Mouse (Mus musculus): Measurements from ENCODE around the gene Trappc12.

Trappc12 gene

GRCm38 (mm10) chr12:28732631-28733030 lies 17.6 kb downstream of the Trappc12 start:
- no peak for DNase-seq

- DNase-seq: no peak
These were observed 23.2 kb downstream of the Trappc12 start for GRCm38 (mm10) chr12:28727061-28727460.

GRCm38 (mm10) chr12:28726204-28726603 lies 24.1 kb downstream of the Trappc12 start:
- no peak for DNase-seq

- DNase-seq: no peak
These were observed 25.9 kb downstream of the Trappc12 start for GRCm38 (mm10) chr12:28724366-28724765.

- peak; percentile 59 for DNase-seq
These were observed 32.2 kb downstream of the Trappc12 start for GRCm38 (mm10) chr12:28718106-28718505.

- DNase-seq: no peak
These were observed 33.2 kb downstream of the Trappc12 start for GRCm38 (mm10) chr12:28717066-28717465.

GRCm38 (mm10) chr12:28714822-28715632 lies 35.2 kb downstream of the Trappc12 start:
- DNase-seq: no peak

GRCm38 (mm10) chr12:28710566-28711185 lies 39.6 kb downstream of the Trappc12 start:
- DNase-seq: no peak

- no peak for DNase-seq
These were observed 42.1 kb downstream of the Trappc12 start for GRCm38 (mm10) chr12:28708154-28708553.

GRCm38 (mm10) chr12:28705204-28705603 lies 45.1 kb downstream of the Trappc12 start:
- no peak for DNase-seq

- no peak for DNase-seq
These were observed 45.9 kb downstream of the Trappc12 start for GRCm38 (mm10) chr12:28704381-28704780.

GRCm38 (mm10) chr12:28701302-28701701 lies 49.0 kb downstream of the Trappc12 start:
- DNase-seq: no peak

- peak; percentile 70 for DNase-seq
These were observed 49.7 kb downstream of the Trappc12 start for GRCm38 (mm10) chr12:28700561-28701025.

- DNase-seq: no peak
These were observed 50.2 kb downstream of the Trappc12 start for GRCm38 (mm10) chr12:28700101-28700511.

GRCm38 (mm10) chr12:28699656-28700055 lies 50.6 kb downstream of the Trappc12 start:
- DNase-seq: peak; percentile 77

- no peak for DNase-seq
These were observed 51.2 kb downstream of the Trappc12 start for GRCm38 (mm10) chr12:28699086-28699485.

GRCm38 (mm10) chr12:28697821-28698595 lies 52.3 kb downstream of the Trappc12 start:
- peak; percentile 75 for DNase-seq

GRCm38 (mm10) chr12:28694776-28695175 lies 55.5 kb downstream of the Trappc12 start:
- DNase-seq: no peak

- peak; percentile 27 for DNase-seq
These were observed 56.0 kb downstream of the Trappc12 start for GRCm38 (mm10) chr12:28694231-28694630.

GRCm38 (mm10) chr12:28693738-28694137 lies 56.5 kb downstream of the Trappc12 start:
- DNase-seq: no peak

- DNase-seq: no peak
These were observed 59.5 kb downstream of the Trappc12 start for GRCm38 (mm10) chr12:28690730-28691129.

- no peak for DNase-seq
These were observed 61.3 kb downstream of the Trappc12 start for GRCm38 (mm10) chr12:28688996-28689395.

- DNase-seq: no peak
These were observed 63.9 kb downstream of the Trappc12 start for GRCm38 (mm10) chr12:28686199-28686879.
